Comparison of ENCODE assay signal across 1 mouse cellular context in genomic region chr9:107542352-107542686, GRCm38 (mm10).
A peak's percentile ranks its signal among the peaks of the same experiment; 100 is the strongest.
TF ChIP-seq lines count a peak whose summit lies in the region.

No protein-coding gene starts in this region.

TF ChIP-seq in CH12.LX, 34 proteins besides CTCF, POLR2A, EP300 and RAD21 (continued from another document):
- 0 out of 2 replicates have a peak, but pooled peaks have one; percentile 5 for TF ChIP-seq TCF12 (IDR thresholded peaks at IDR 0.05; ENCODE audit: low read depth, low read length)
